In genomic region chr1:193201383-193201778, GRCm38 (mm10) we compare ENCODE assay signal across 8 mouse cellular contexts. TPM values are rescaled to one million over a fixed set of nuclear protein-coding genes. Genes with fewer than 3 reads are reported as not detected.
DNase-seq lines count a peak whose midpoint lies in the region; ATAC-seq and TF ChIP-seq lines count a peak whose summit lies in the region.

Gene Traf3ip3, minus strand, starts transcription at chr1:193201703.

- H3K36me3 ChIP-seq in liver, postnatal 0 days (replicated peaks; ENCODE audit: insufficient read depth, low read length): no peaks in the 10 kb centered on the region
- no peaks in the 10 kb centered on the region for H3K36me3 ChIP-seq in hindbrain, embryonic 10.5 days

- no peak for TF ChIP-seq EP300 in liver, postnatal 0 days (IDR thresholded peaks at IDR 0.05; ENCODE audit: low read depth)

- DNase-seq in gastrocnemius, postnatal 25 days: peak; percentile 36
- no peak for DNase-seq in gastrocnemius, adult 18-20 months (ENCODE audit: low spot score)
- peak; percentile 93 for DNase-seq in T-cell, adult 2 months (ENCODE audit: low spot score)
- peak; percentile 67 for DNase-seq in liver, postnatal 0 days
- DNase-seq in spleen, adult 18-20 months: peak; percentile 68 to 81
- no peak for DNase-seq in hindbrain, embryonic 10.5 days (ENCODE audit: low spot score)
- DNase-seq in frontal cortex, adult 2 months (ENCODE audit: extremely low spot score in 1 of 2, low spot score in 1 of 2): no peak
- DNase-seq in MN1 (ENCODE audit: low spot score): no peak

- peak within 1 kb of the TSS; percentile 61 for H3K4me2 ChIP-seq in liver, postnatal 0 days (ENCODE audit: low read depth, low read length)

- peak within 1 kb of the TSS; percentile 51 for H3K9ac ChIP-seq in liver, postnatal 0 days (replicated peaks)

- H3K27ac ChIP-seq in liver, postnatal 0 days (ENCODE audit: low read depth): peak within 1 kb of the TSS; percentile 88
- no peak within 1 kb of the TSS for H3K27ac ChIP-seq in hindbrain, embryonic 10.5 days

- H3K4me1 ChIP-seq in liver, postnatal 0 days (ENCODE audit: insufficient read depth): peaks cover 16% of the 10 kb centered on the region
- H3K4me1 ChIP-seq in hindbrain, embryonic 10.5 days (replicated peaks): no peaks in the 10 kb centered on the region; the same call in 1 of the 2 replicates

- H3K9me3 ChIP-seq in liver, postnatal 0 days (ENCODE audit: low read length): no peaks in the 10 kb centered on the region
- no peaks in the 10 kb centered on the region for H3K9me3 ChIP-seq in hindbrain, embryonic 10.5 days

- no peak for TF ChIP-seq CTCF in liver, postnatal 0 days (IDR thresholded peaks at IDR 0.05; ENCODE audit: low read depth)

- ATAC-seq in liver, postnatal 0 days: peak; percentile 83

- 18% methylated on average over 5 of the region's 5 CpGs for WGBS in liver, postnatal 0 days (ENCODE audit: insufficient replicate concordance)
- 67% methylated on average over 5 of the region's 5 CpGs for WGBS in hindbrain, embryonic 10.5 days

- no peaks in the 10 kb centered on the region for H3K27me3 ChIP-seq in liver, postnatal 0 days (ENCODE audit: insufficient read depth, low read length)
- no peaks in the 10 kb centered on the region; the same call in 1 of the 2 replicates for H3K27me3 ChIP-seq in hindbrain, embryonic 10.5 days (ENCODE audit: insufficient read depth, poor library complexity, severe bottlenecking)

- peak within 1 kb of the TSS; percentile 44 for H3K4me3 ChIP-seq in liver, postnatal 0 days (ENCODE audit: low read depth, low read length)
- no peak within 1 kb of the TSS for H3K4me3 ChIP-seq in hindbrain, embryonic 10.5 days

RNA-seq across cellular contexts. Expression of gene Traf3ip3, which starts in this region (rescaled TPM):
- 1 to 10 TPM; 2.1 to 3.3 TPM for total RNA-seq in gastrocnemius, postnatal 25 days (2021)
- total RNA-seq in gastrocnemius, adult 18-20 months (2021): 1 to 10 TPM in 1 of 2 experiments, under 1 TPM in 1; 0.55 to 1.9 TPM
- polyA plus RNA-seq in liver, postnatal 0 days (2015; fragmentation: Nextera tagmentation; extraction: Ambion mirVana): 8.3 and 9.1 TPM in 2 replicates
- 1.5 and 1.8 TPM in 2 replicates for polyA plus RNA-seq in hindbrain, embryonic 10.5 days (2016; fragmentation: Nextera tagmentation; extraction: Ambion mirVana)
- 1.00 and 1.6 TPM in 2 replicates for polyA plus RNA-seq in frontal cortex, adult 2 months (2012; rRNA removed)

Comparison
In these comparisons a context has a peak if more than half of its experiments do, and no peak if none do; other contexts are left out.
1. DNase-seq: peak in gastrocnemius, postnatal 25 days (single experiment), T-cell, adult 2 months (single experiment), liver, postnatal 0 days (single experiment) and spleen, adult 18-20 months (2 of 2); none in gastrocnemius, adult 18-20 months (single experiment), hindbrain, embryonic 10.5 days (single experiment), frontal cortex, adult 2 months (0 of 2) and MN1 (single experiment).